Mouse (Mus musculus) bone marrow, adult 2 months (tissue): Measurements from ENCODE around the gene Xpnpep2.

Experiments
- CTCF ChIP-seq: fragments of 200-500 bp; IDR thresholded peaks from 2 replicates; pipeline ENCODE4 v1.5.1; 2011; ENCODE audit warnings: low read length, control low read depth; ENCODE audit not compliant: control insufficient read depth, insufficient read depth
- POLR2A ChIP-seq: fragments of 200-500 bp; IDR thresholded peaks from 2 replicates; pipeline ENCODE4 v1.6.1; 2011; ENCODE audit warnings: low read depth, mild to moderate bottlenecking, control low read depth, low read length, borderline replicate concordance; ENCODE audit not compliant: control insufficient read depth

GRCm38 (mm10) chrX:48152106-48152505, 43.6 kb downstream of the Xpnpep2 start:
- TF ChIP-seq POLR2A (no peak), CTCF (no peak)
